Mouse (Mus musculus): ENCODE measurements around the gene Top2b.

The Top2b gene

DNA sequence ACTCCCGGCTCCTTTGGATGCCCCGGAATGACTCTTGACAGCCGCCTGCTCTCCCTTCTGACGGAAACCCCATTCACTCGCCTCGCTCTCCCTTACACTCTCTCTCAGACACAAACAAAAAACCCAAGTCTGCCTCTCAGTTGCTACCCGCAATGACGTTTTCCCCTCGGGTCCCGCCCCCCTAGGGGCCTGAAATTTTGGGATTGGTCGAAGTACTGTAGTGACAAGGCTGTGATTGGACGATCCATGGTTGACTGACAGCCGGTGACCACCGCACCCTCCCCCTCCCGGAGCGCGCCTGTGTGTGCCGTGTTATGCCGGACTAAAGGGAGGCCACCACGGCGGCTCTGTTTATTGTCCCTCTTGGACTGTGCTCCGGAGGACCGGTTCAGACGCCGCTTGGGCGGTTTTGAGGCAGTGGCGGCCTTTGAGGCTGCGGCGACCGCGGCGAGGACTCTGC lies at the start of gene Top2b:
Top2b (plus strand) TSS at position 302 of the 460 bp plus-strand sequence.
- in situ Hi-C loops (cut with MboI): loop anchor here (5.0 to 25.0 kb wide), 2 partner anchors 123 to 1003 kb away; no protein-coding TSS in a partner anchor

DNA sequence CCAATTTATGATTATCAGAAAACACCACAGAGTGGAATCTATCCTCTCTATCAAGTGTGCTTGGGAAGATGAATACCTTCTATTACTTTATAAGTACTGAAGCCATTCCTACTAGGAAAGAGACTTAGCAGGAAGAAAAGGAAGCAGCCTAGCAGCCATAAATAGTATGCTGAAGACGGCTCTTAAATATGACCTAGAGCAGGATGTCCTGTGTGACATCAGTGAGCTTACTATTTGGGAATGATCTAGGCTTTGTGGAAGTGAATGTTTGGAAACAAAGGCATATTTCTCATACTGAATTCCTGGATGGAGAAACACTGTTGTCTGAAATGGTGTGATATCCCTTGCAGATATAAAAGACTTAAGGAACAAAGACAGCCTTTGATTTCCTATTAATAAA lies 48.3 kb upstream of the Top2b start:
- in situ Hi-C loops (cut with MboI): no loop called here

DNA sequence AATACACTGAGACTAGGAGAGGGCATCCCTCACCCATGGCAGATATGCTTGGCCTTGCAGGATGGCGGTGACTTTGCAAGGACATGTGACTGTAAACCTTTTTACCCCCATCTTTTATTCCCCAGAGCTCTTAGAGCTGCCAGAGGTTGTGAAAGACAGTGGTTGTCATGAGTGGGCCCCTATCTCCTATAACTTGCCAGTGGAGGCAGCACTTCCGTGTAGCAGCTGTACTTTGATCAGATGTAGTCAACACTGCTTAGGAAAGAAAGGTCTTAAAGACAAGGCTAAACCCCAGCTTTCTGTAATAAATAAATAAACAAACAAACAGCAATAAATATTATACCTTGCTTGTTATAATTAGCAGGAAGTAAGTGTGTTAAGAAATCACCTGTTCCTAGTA lies 45.2 kb upstream of the Top2b start:
- in situ Hi-C loops (cut with MboI): no loop called here

DNA sequence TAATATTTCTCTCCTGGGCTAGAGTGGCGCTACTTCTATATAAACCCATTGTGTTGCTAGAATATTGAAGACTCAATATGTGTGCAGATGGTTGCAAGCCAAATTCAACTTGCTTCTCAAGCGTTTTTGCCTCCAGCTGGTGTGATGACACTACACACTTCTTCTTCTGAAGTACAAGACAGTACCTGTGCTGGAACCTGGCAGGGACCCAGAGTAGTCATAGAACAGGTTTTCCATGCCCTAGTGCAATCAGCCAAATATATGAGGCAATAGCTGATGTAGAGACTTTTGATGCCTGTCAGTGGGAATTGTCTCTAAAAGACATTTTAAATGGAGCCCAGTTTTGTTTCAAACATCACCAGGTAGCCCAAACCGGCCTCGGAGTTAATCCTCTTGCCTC lies 40.6 kb upstream of the Top2b start:
- in situ Hi-C loops (cut with MboI): no loop called here

DNA sequence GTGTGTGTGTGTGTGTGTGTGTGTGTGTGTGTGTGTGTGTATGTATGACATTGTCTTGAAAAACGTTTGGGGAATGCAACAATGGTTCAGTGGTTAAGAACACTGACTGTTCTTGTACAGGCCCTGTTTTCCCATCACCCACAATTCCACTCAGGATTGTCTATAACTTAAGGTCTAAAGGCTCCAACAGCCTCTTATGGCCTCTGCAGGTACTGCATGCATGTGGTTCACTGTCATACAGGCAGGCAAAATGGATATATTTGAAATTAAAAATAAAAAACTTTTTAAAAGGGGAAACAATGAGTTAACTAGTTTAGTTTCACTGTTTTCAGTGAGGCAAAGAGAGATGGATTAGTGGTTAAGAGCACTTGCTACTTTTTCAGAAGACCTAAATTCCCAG lies 39.8 kb upstream of the Top2b start:
- in situ Hi-C loops (cut with MboI): no loop called here

DNA sequence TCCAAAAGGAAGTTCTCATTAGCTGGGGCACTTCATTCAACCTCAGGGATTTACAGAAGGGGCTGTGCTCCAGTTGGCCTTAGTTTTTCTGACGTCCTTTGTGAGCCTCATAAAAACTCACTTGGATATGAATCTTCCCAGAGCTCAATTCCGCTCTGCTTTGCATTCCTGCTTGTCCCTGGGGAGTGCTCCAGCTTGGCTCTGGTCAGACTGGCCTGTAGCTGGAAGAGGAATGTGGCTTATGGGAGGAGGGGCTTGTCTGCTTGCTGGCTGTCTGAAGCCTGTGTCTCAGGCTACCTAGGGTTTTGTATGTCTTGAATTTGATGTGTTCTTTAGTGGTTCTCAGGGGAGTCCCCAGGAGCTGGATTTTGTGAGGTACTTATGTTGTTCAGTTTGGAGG lies 36.4 kb upstream of the Top2b start:
- in situ Hi-C loops (cut with MboI): no loop called here

DNA sequence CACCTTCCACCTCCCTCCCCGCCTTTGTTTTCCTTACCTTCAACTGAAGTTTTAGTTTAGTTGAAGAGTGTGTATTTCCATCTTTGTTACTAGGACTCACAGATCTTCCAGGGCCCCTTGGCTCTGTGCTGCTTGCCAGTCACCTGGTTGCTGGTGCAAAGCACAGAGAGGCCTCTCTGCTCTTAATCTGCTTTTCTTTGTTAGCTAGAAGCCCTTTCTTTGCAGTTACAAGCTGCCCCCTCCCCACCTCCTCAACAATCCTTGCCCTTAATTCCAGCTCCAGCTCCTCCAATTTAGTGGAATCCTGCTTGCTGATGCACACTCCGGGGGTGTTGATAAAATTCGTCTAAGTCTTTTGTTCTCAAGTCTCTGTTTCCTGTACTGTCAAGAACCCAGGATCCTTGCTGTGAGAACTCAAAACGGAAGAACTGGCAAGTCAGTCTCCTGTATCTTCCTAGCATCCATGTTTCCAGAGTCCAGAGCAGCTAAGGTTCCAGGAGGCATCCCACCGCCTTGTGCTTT lies 36.0 kb upstream of the Top2b start:
- in situ Hi-C loops (cut with MboI): no loop called here

DNA sequence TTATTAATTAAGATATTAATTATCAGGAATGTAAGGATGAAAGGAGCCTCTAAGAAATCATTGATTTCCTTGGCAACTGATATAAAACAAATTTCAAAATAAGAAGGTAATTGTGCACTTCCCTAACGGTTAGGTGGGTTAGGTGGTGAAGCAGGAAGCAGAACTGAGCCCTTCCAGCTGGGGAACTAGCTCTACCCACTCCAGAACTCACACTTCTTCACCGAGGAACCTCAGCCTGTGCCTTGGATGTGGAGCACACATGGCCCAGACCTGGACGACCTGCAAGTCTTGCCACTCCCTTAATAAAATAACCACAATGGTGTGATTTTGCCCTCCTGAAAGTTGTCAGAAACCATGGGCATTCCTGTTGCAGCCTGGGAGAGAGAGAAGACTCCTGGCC lies 35.2 kb upstream of the Top2b start:
- in situ Hi-C loops (cut with MboI): no loop called here

DNA sequence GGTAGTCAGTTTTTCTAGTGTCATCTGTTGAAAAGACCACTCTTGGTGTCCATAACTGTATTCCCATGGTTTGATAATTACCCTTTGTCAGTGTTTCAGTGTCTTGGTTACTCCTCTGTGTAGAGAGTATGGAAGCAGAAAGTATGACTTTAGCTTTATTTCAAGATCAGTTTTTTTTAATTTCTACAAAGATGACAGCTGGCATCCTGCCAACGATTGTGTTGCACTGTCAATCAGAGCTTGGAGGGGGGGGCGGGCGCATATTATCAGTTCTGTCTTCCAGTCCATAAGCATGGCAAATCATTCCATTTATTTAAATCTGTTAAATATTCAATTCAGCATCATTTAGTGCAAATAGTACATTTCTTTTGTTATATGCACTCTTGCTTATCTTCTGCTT lies 30.7 kb upstream of the Top2b start:
- in situ Hi-C loops (cut with MboI): no loop called here

DNA sequence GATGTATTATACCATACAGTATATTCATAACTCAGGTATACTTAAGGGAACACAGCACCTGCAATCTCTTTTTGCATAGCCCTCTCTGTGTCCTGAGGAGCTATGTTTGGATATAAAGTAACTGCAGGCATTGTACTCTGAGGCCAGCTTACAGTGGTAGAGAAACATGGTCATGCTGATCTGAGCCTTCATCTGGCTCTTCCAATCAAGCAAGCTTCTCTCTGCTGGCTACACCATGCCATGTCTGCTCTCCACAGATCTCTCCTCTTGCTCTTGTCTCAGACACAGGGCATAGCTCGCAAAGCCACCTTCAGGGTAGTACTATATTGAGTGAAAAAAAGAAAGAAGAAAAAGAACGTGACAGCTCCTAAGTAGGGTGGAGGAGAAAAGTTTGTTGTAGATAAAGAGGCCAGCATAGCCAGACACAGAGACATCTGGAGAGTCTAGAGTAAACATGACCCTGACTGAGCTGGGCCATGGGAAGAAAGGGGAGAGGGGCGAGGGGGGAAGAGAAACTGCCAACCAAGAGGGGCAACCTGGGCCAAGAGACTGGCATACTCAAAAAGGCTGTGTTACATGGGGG lies 29.1 kb upstream of the Top2b start:
- in situ Hi-C loops (cut with MboI): no loop called here

DNA sequence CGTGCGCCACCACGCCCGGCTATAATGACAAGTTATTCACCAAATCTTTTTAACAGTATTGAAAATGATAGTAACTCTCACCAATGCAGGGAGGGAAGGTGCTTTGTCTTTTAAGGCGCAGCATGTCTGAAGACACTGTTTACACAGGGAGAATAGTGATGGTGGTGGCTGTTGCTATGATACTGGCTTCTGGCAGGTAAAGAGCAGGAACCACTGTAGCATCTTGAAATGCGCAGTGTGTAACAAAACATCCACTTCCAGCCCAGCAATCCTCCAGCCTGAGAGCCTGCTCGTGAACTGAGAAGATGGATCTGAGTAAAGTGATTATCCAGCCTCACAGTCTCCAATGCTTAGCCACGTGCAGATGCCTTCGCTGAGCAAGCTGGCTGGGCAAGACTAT lies 17.5 kb upstream of the Top2b start:
- in situ Hi-C loops (cut with MboI): no loop called here

DNA sequence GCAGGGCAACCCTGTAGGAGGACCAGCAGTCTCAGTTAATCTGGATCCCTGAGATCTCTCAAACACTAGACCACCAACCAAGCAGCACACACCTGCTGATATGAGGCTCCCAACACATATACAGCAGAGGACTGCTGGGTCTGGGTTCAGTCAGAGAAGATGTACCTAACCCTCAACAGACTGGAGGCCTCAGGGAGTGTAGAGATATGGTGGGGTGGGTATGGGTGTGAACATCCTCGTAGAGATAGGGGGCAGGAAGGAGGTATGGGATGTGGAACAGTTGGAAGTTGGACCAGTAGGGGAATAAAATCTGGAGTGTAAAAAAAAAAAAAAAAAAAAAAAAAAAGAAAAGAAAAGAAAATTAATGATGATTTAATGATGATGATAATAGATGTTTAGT lies 5.3 kb upstream of the Top2b start:
- in situ Hi-C loops (cut with MboI): loop anchor here (25.0 kb wide), 1 partner anchor 997 kb away; no protein-coding TSS in a partner anchor

DNA sequence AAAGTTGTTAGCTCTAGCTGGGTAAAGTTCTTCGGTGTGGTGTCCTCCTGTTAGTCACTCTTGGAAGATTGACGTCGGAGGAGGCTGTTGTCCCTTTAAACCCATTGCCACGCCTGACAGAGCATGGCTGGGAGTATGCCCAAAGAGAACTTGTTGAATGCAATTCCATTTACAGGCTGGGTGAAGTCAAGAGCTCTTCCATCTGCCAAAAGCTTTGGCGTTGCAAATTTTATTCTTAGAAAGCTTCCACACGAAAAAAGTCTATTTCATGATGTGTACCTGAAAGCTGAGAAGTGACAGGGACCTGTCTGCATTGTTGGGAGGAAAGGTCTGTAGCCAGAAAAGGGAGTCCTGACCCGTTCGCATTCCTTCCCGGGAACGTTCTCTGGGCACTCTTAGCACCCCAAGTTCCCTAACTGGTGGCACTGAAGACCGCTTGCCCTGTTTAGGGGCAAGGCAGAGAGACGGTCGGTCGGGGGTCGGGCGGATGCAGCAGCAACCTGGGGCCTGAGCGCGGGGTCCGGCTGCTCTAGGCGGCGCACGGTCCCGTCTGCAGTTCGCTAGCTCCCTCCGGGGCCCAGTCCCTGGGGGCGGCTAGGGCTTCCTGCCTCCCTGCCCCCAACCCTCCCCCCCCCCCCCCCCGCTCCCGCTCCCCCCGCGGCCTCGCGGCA lies 683 bp upstream of the Top2b start:
- in situ Hi-C loops (cut with MboI): loop anchor here (25.0 kb wide), 1 partner anchor 1002 kb away; no protein-coding TSS in a partner anchor

DNA sequence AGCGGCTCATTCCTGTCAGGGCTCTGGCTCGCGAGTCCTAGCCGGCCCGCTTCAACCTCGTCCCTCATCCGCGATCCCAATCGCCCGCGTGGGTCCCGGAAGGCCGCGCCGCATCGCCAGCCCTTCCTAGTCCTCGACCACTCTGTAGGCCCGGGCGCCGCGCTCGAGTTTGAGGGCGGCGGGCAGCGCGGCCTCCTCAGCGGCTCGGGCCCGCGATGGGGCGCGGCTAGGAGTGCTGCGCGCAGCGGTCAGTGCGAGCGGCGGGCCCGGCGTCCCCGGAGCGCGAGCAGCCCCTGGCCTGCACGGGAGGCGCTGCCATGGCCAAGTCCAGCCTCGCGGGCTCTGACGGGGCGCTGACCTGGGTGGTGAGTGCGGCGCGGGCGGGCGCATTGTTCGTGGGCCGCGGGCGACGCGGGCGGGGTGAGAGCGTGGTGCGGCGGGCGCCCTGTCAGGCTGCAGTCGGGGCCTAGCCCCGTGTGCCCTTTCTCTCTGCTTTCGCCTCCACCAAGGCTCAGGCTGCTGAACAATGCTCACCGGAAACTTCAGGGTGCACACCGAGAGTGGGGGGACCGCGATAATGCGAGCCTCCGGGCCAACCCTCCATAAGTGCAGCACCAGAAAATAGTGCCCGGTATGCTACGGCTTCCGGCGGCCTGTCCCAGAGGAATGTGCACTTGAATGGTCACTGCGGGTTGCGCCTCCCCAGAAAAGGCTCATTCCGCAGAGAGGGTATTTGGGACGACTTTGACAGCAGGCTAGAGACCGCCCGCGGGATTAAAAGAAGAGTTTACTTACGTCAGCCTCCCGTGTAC lies 589 bp downstream of the Top2b start:
- in situ Hi-C loops (cut with MboI): loop anchor here (5.0 to 25.0 kb wide), 2 partner anchors 123 to 1003 kb away; no protein-coding TSS in a partner anchor

DNA sequence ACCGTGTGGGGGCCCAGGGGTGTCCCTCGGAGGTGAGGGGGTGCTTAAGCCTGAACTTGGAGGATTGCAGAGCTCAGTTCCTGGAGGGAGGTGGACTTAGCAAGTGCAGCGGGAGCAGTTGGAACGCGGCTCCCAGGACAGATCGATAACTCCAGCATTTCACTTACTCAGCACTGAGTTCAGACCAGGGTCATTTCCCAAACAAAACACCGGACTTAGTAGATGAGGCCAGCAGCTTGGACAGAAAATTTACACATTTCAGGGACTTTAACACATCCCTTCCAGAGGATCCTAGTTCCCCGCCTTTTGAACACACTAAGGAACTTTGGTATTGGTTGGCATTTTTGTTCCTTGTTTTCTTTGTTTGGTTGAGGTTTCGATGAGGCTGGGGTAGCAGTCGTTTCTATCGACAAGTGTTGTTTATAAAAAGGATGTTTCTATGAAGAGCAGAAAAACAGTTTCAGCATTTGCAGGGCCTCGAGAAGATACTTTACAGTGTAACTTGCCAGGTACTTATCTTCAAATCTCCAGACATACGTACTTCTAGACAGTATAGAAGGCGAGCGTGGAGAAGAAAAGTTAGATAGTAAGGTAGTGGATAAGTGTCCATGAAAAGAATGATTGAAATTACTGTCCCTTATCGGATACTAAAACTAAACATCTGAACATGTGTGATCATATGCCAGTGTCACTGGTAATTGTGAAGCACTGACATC lies 1.4 kb downstream of the Top2b start:
- in situ Hi-C loops (cut with MboI): loop anchor here (5.0 to 25.0 kb wide), 2 partner anchors 124 to 1004 kb away; no protein-coding TSS in a partner anchor

DNA sequence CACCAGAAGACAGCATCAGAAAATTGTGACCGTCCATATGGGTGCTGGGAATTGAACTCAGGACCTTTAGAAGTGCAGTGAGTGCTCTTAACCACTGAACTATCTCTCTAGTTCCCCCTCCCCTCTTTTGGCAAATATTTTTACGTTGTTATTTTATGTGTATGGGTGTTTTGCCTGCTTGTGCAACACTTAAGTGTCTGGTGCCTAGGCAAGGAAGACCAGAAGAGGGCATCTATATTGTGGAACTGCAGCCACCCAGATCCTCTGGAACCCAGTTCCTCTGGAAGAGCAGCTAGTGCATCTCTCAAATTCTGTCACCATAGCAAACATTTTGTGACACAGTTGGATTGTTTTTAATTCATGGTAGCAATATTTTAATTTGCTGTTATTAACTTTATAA lies 2.0 kb downstream of the Top2b start:
- in situ Hi-C loops (cut with MboI): loop anchor here (5.0 to 25.0 kb wide), 2 partner anchors 125 to 1005 kb away; no protein-coding TSS in a partner anchor

DNA sequence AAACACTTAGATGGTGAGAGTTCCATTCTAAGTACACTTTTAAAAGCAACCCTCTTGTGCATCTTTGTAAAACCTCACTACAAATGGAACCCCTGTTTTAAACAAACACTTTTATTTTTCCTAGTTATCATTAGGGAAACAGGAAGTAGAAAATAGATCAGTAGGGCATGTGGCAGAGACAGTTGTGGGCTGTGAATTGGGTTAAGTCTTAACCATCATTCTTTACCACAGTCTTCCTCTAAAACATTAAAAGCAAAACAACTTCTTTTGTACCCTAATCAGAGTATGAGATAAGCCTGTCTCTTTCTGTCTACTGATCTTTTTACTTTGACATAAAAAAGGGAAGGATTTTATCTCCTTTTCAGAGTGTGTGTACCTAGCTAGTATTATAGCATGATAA lies 7.8 kb downstream of the Top2b start:
- in situ Hi-C loops (cut with MboI): loop anchor here (25.0 kb wide), 1 partner anchor 1010 kb away; no protein-coding TSS in a partner anchor

DNA sequence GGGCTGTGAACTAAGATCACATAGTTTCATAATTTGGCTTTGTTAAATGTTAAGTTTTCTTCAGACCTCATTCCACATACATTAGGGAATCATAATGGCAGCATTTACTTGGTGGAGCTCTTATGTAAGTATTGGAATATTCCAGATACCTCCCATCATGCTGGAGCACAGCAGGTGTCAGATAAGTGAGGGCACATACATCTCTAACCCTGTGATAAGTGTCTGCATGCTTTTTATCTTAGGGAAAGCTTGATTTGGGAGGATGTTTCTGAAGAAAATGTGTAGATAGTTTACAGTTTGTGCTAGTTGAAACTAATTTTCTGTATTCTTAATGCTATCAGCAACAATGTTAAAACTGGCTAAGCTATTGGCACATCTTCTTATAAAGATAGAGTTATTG lies 8.2 kb downstream of the Top2b start:
- in situ Hi-C loops (cut with MboI): loop anchor here (25.0 kb wide), 1 partner anchor 1011 kb away; no protein-coding TSS in a partner anchor

DNA sequence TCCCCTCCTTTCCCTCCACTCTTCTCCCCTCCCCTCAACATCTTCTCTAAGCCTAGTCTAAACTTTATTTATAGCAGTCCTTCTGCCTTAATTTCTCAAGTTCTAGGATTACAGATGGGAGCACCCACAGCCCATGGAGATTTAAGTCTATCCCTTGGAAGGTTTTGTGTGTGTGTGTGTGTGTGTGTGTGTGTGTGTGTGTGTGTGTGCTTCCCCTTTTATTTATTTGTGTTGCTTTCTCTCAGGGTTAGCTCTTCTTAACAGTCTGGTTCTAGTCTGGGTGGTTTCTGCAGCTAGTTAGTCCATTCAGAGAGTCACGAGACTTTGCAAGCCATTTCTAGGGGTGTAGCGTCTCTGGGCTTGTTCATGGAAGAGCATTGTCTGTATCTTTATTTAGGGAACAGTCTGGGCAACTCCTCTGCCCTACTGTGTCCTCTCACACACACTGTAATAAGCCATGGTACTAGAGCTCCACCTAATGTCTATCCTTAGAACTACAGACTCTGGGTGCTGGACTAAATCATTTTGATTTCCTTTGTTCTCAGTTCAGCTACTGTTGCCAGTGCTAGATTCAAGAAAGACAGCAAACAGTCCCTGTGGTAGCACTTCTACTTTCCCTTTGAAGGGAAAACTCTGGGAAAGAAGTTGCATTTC lies 15.1 kb downstream of the Top2b start:
- in situ Hi-C loops (cut with MboI): no loop called here

DNA sequence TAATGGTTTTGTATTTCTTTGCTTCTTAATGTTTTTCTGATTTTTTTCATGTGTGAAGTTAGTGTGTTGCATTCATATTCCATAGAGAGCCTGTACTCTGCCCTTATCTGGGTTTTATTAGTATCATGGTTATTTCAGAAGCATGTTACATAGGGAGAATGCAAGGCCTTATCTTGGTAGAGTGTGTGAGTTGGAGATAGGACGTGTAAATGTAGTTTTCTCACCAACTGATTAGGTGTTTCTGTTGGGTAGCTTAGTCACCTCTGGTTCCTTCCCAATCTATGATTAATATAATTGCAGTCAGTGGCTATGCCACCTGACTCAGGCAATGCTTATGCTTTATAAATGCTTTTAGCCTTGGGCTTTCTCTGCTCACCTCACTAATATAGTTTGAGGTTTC lies 19.8 kb downstream of the Top2b start:
- in situ Hi-C loops (cut with MboI): no loop called here

DNA sequence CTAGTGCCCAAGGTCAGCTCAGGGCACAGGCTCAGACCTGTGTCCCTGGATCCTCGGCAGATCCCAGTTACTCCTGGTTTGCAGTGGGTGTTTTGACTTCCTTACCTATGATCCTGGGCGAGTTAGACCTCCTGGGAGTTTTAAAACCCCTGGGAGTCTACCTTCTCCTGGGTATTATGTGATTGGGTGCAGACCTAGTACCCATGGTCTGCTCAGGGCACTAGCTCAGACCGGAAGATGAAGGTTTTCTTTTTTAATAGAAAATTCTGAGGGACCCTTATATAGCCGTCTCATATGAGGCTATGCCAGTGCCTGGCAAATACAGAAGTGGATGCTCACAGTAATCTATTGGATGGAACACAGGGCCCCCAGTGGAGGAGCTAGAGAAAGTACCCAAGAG lies 40.2 kb downstream of the Top2b start:
- in situ Hi-C loops (cut with MboI): no loop called here

All from mature B cell (primary cell).